Mouse (Mus musculus) hindbrain, embryonic 12.5 days (tissue): ENCODE results near the gene Slc5a5. TPM values are rescaled to one million over a fixed set of nuclear protein-coding genes. Genes with fewer than 3 reads are reported as not detected.

Experiments used
- ATAC-seq: fragments of 200-750 bp; cut with Nextera tagmentation; 2 replicates; pipeline ENCODE4 v1.8.0; 2017; ENCODE audit warnings: moderate TSS enrichment; ENCODE audit not compliant: low FRiP score
- H3K27ac ChIP-seq: fragments of 300-500 bp; sonication (generic); 2 replicates; pipeline ENCODE4 v1.5.1; 2016; ENCODE audit warnings: mild to moderate bottlenecking
- H3K27me3 ChIP-seq: fragments of 300-500 bp; sonication (generic); 2 replicates; pipeline ENCODE4 v1.6.1; 2016; ENCODE audit warnings: mild to moderate bottlenecking
- H3K36me3 ChIP-seq: fragments of 300-500 bp; sonication (generic); 2 replicates; pipeline ENCODE4 v1.6.1; 2016; ENCODE audit warnings: mild to moderate bottlenecking
- H3K4me1 ChIP-seq: fragments of 300-500 bp; sonication (generic); 2 replicates; pipeline ENCODE4 v1.6.1; 2016
- H3K4me2 ChIP-seq: fragments of 300-500 bp; sonication (generic); replicated peaks from 2 replicates; pipeline ENCODE4 v1.6.1; 2016; ENCODE audit warnings: mild to moderate bottlenecking
- H3K4me3 ChIP-seq: fragments of 300-500 bp; sonication (generic); 2 replicates; pipeline ENCODE4 v1.5.1; 2016; ENCODE audit warnings: mild to moderate bottlenecking
- H3K9ac ChIP-seq: fragments of 300-500 bp; sonication (generic); 2 replicates; pipeline ENCODE4 v1.6.1; 2016; ENCODE audit warnings: mild to moderate bottlenecking, moderate library complexity
- H3K9me3 ChIP-seq: fragments of 300-500 bp; sonication (generic); replicated peaks from 2 replicates; pipeline ENCODE4 v1.6.1; 2016; ENCODE audit warnings: mild to moderate bottlenecking
- WGBS: fragments of 180-500 bp; shearing (Covaris S2); methylation state at CpG from one replicate; pipeline ENCODE4 v1.1.7; 2016; 5-methylcytosine and 5-hydroxymethylcytosine counted together
- polyA plus RNA-seq: library from polyadenylated mRNA; unstranded; fragments of >200 nt; fragmentation: Nextera tagmentation; extraction: Ambion mirVana; gene quantifications from 2 replicates; pipeline ENCODE4 v1.2.1, GENCODE M21; 2016

Slc5a5 gene
- polyA plus RNA-seq, 1 experiment from 2014 or later: 0.25 TPM

DNA sequence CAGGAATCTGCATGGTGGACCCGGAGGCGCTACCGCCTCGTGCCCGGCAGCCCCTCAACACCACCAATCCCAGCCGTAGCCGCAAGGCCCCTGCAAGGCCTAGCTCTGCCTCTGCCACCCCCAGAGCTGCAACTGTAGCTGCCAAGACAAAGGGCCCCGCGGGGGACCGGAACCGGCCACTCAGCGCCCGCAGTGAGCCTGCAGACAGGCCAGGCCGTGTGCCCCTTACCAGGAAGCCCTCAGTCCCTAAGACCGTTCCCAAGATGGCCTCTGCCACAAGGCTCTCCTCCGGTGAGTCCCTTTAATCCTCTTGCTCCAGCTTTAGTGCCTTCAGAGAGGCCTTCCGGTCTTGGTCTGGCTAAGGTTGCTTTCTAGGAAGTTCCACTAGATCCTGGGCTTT lies 22.1 kb upstream of the Slc5a5 start:
- H3K4me2 ChIP-seq: no peak overlapping the region
- H3K27ac ChIP-seq: no peak overlapping the region
- no peaks in the 10 kb centered on the region for H3K4me1 ChIP-seq
- no peaks in the 10 kb centered on the region for H3K27me3 ChIP-seq
- no peaks in the 10 kb centered on the region for H3K9me3 ChIP-seq
- no peak overlapping the region for H3K4me3 ChIP-seq
- WGBS: 85% methylated on average over 17 of the region's 17 CpGs
- no peak overlapping the region for H3K9ac ChIP-seq
- ATAC-seq: no peak
- peaks cover 88% of the 10 kb centered on the region for H3K36me3 ChIP-seq

DNA sequence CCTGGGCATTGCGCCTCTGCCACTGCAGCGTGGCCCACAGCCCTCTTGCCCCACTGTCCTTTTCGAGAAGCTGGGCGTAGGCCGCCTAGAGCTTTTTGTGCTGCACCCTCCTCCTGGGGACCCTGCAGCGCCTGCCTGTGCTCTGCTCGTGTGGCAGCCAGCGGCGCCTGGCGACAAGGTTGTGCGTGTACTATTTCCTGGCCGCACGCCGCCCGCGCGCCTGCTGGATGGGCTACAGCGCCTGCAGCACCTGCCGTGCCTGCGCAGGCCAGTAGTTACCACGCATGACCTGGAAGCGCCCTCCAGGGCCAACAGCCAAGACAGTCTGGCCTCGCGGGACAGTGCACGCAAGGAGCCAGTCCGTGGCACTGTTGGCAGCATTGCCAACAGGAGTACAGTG lies 21.0 kb upstream of the Slc5a5 start:
- Histone ChIP-seq H3K4me2 (no peak overlapping the region), H3K27me3 (no peaks in the 10 kb centered on the region), H3K9me3 (no peaks in the 10 kb centered on the region), H3K27ac (no peak overlapping the region), H3K9ac (no peak overlapping the region), H3K4me3 (no peak overlapping the region), H3K4me1 (no peaks in the 10 kb centered on the region), H3K36me3 (peaks cover 82% of the 10 kb centered on the region)
- 93% methylated on average over 26 of the region's 26 CpGs for WGBS
- no peak for ATAC-seq

DNA sequence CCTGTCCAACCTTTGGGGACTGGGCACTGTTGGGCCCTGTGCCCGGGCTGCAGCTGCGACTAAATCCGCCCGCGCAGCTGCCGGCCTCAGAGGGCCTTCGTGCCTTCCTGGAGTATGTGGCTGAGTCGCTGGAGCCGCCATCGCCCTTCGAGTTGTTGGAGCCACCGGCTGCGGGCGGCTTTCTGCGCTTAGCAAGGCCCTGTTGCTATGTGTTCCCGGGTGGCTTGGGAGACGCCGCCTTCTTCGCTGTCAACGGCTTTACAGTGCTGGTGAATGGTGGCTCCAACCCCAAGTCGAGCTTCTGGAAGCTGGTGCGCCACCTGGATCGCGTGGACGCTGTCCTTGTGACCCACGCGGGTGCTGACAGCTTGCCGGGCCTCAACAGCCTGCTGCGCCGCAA lies 20.4 kb upstream of the Slc5a5 start:
- peaks cover 78% of the 10 kb centered on the region for H3K36me3 ChIP-seq
- no peak overlapping the region for H3K4me3 ChIP-seq
- H3K9ac ChIP-seq: no peak overlapping the region
- H3K4me2 ChIP-seq: no peak overlapping the region
- no peaks in the 10 kb centered on the region for H3K27me3 ChIP-seq
- H3K27ac ChIP-seq: no peak overlapping the region
- H3K4me1 ChIP-seq: no peaks in the 10 kb centered on the region
- 93% methylated on average over 30 of the region's 30 CpGs for WGBS
- 0 out of 2 replicates have a peak, but pooled peaks have one; percentile 18 for ATAC-seq
- H3K9me3 ChIP-seq: no peaks in the 10 kb centered on the region

- Histone ChIP-seq H3K27me3 (no peaks in the 10 kb centered on the region), H3K4me3 (no peak overlapping the region), H3K27ac (no peak overlapping the region), H3K4me1 (peaks cover 8% of the 10 kb centered on the region), H3K9me3 (no peaks in the 10 kb centered on the region), H3K9ac (no peak overlapping the region), H3K36me3 (peaks cover 64% of the 10 kb centered on the region), H3K4me2 (no peak overlapping the region)
- ATAC-seq: no peak
- WGBS: 83% methylated on average over 5 of the region's 5 CpGs
These were observed 19.0 kb upstream of the Slc5a5 start for GRCm38 (mm10) chr8:70911596-70911995.

- Histone ChIP-seq H3K27ac (no peak overlapping the region), H3K4me2 (no peak overlapping the region), H3K4me3 (no peak overlapping the region), H3K9me3 (no peaks in the 10 kb centered on the region), H3K9ac (no peak overlapping the region), H3K27me3 (peaks cover 19% of the 10 kb centered on the region), H3K4me1 (peaks cover 16% of the 10 kb centered on the region), H3K36me3 (peaks cover 23% of the 10 kb centered on the region)
- ATAC-seq: no peak
- WGBS: 90% methylated on average over 2 of the region's 2 CpGs
These were observed 15.0 kb upstream of the Slc5a5 start for GRCm38 (mm10) chr8:70907518-70907917.

DNA sequence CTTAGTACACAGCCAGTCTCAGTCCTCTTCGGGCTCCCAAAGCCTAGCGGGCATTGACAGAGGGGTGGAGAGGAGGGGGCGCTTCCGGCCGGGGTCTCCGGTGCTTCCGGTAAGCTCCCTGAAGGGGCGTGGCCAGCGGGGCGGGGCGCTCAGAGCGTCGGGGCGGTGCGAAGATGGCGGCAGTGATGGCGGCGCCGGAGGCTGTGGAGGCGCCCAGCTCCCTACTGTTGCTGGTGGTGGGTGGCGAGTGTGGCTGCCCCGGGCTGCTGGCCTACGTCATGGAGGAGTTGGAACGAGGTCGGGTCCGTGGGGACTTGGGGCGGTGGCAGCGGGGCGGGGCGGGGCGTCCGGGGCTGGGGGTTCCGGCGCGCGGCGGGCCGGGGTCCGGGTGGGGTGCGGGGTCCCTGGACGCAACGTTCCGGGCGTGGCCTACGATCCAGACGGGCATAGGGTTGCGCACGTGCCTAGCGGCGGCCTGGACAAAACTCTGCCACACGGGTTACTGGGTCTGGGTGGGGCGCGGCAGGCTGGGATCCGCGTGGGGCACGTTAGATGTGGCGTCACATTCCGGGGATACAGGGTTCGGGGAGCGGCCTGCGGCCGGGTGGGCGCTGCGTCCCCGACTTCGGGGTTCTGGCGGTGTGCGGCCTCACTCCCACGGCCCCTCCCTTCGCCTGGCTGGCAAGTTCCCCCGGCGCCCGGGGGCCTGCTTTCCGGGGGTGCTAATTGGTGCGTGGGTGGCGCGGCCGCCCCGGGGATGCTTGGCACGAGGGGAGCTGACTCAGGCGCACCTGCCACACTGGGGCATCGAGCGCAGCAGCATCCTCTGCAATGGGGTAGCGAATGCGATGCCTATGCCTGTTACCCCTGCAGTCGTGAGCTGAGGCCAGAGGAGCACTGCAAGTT lies 13.5 kb upstream of the Slc5a5 start, which contains the start of gene Map1s:
Gene Map1s (plus strand): TSS at position 102 of the 906 bp plus-strand sequence.
- Histone ChIP-seq H3K27ac (peak within 1 kb of the TSS; percentile 87), H3K36me3 (peaks cover 9% of the 10 kb centered on the region; the same call in 1 of the 2 replicates), H3K9ac (peak within 1 kb of the TSS; percentile 92), H3K4me3 (peak within 1 kb of the TSS; percentile 74), H3K9me3 (no peaks in the 10 kb centered on the region), H3K27me3 (peaks cover 27% of the 10 kb centered on the region), H3K4me1 (peaks cover 16% of the 10 kb centered on the region), H3K4me2 (peak within 1 kb of the TSS; percentile 94)
- peak; percentile 95 for ATAC-seq
- WGBS: under 1% methylated on average over 70 of the region's 86 CpGs

DNA sequence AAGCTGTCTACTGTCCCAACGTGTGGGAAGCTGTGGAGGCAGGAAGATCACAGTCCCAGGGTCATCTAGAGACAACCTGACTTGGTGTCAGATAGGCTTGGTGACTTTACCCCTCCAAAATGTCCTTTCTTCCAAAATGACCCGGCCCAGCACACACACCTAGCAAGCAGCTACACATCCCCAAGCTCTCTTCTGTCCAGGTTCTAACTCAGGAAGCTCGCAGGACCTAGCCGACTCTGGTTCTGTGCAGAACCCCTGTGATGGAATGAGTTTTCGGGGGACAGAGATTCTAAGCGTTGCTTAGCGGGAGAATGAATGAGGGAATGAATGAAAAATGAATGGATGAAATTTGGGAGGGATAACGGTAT lies 12.9 kb upstream of the Slc5a5 start:
- Histone ChIP-seq H3K4me3 (peak overlapping the region; percentile 74), H3K9me3 (no peaks in the 10 kb centered on the region), H3K4me1 (peaks cover 16% of the 10 kb centered on the region), H3K27ac (peak overlapping the region; percentile 87; the same call in 1 of the 2 replicates), H3K4me2 (peak overlapping the region; percentile 94), H3K27me3 (peaks cover 27% of the 10 kb centered on the region), H3K36me3 (0 out of 2 replicates have a peak, but pooled peaks cover 4% of the 10 kb centered on the region), H3K9ac (peak overlapping the region; percentile 92)
- ATAC-seq: peak; percentile 53
- WGBS: 20% methylated on average over 8 of the region's 8 CpGs

DNA sequence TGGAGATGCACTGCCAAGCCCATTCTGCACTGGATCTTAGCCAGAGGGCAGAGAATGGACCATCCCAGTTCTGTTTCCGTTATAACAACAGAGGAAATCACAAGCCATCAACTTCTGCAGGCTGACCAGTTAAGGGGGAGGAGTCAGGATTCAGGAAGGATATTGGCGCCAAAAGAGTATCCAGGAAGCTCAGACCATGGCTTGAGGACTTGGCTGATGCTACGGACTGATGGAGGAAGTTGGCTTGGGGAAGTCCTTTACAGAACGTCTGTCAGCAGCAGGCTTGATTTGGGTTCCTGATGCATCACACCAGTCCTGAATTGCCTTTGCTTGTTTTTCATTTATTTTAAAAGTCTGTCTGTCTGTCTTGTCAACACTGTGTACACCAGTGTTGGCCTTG lies 12.0 kb upstream of the Slc5a5 start:
- no peak overlapping the region for H3K27ac ChIP-seq
- H3K9me3 ChIP-seq: no peaks in the 10 kb centered on the region
- ATAC-seq: no peak
- H3K36me3 ChIP-seq: 0 out of 2 replicates have a peak, but pooled peaks cover 4% of the 10 kb centered on the region
- H3K4me2 ChIP-seq: no peak overlapping the region
- H3K4me1 ChIP-seq: peaks cover 16% of the 10 kb centered on the region
- peaks cover 27% of the 10 kb centered on the region for H3K27me3 ChIP-seq
- no peak overlapping the region for H3K4me3 ChIP-seq
- WGBS: 70% methylated on average over 4 of the region's 4 CpGs
- no peak overlapping the region for H3K9ac ChIP-seq

GRCm38 (mm10) chr8:70903582-70903981 lies 11.0 kb upstream of the Slc5a5 start:
- H3K27me3 ChIP-seq: peaks cover 27% of the 10 kb centered on the region
- no peak overlapping the region for H3K4me2 ChIP-seq
- H3K27ac ChIP-seq: no peak overlapping the region
- peaks cover 18% of the 10 kb centered on the region for H3K4me1 ChIP-seq
- no peak overlapping the region for H3K4me3 ChIP-seq
- ATAC-seq: no peak
- H3K9me3 ChIP-seq: no peaks in the 10 kb centered on the region
- no peaks in the 10 kb centered on the region for H3K36me3 ChIP-seq
- H3K9ac ChIP-seq: no peak overlapping the region

DNA sequence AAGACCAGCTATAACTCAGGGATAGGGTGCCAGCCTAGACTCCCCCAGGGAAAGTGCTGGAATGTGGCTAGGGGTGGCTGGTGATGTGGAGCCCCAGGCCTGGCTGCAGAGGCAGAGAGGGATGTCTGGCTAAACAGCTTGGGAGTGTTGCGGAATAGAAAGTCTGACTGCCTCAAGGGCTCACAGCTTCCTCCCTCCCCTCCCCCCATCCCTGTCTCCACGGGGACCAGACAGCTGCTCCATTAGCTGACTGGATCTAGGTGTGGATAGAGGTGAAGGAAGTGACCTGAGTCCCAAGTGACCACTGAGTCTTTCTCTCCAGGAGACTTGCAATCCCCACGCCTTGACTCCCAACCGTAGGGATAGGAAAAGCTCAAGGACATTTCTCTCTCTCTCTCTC lies 10.6 kb upstream of the Slc5a5 start:
- Histone ChIP-seq H3K9me3 (no peaks in the 10 kb centered on the region), H3K27ac (no peak overlapping the region), H3K4me3 (no peak overlapping the region), H3K4me1 (peaks cover 22% of the 10 kb centered on the region), H3K36me3 (no peaks in the 10 kb centered on the region), H3K27me3 (peaks cover 27% of the 10 kb centered on the region), H3K9ac (peak overlapping the region; percentile 45; the same call in 1 of the 2 replicates), H3K4me2 (no peak overlapping the region)
- no peak for ATAC-seq
- WGBS: 59% methylated on average over 4 of the region's 4 CpGs

- peaks cover 27% of the 10 kb centered on the region for H3K27me3 ChIP-seq
- H3K4me1 ChIP-seq: peaks cover 19% of the 10 kb centered on the region
- no peak overlapping the region for H3K27ac ChIP-seq
- H3K36me3 ChIP-seq: no peaks in the 10 kb centered on the region
- 36% methylated on average over 5 of the region's 5 CpGs for WGBS
- no peak overlapping the region for H3K4me3 ChIP-seq
- H3K4me2 ChIP-seq: no peak overlapping the region
- H3K9me3 ChIP-seq: no peaks in the 10 kb centered on the region
- no peak overlapping the region for H3K9ac ChIP-seq
- ATAC-seq: no peak
These were observed 9.7 kb upstream of the Slc5a5 start for GRCm38 (mm10) chr8:70902211-70902610.

DNA sequence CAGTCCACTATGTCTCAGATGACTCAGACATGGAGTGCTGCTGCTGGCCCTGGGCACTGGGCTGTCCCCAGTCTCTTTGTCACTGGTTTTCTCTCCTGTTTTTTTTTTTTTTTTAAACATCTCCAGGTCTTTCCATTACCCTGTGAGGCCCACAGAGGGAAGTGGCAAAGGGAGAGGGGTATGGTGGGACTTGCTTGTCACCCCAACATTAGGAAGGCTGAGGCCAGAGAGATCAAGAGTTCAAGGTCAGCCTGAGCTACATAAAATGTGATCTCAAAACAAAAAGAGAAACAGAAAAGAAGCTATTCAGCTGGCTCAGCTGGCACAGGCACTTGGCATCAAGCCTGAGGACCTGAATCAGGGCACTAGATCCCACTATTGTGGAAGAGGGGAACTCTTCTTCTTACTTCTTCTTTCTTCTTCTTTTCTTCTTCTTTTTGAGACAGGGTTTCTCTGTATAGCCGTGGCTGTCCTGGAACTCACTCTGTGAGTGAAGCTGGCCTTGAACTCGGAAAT lies 8.4 kb upstream of the Slc5a5 start:
- 78% methylated on average over 2 of the region's 2 CpGs for WGBS
- peaks cover 19% of the 10 kb centered on the region for H3K4me1 ChIP-seq
- H3K9me3 ChIP-seq: no peaks in the 10 kb centered on the region
- ATAC-seq: no peak
- H3K4me2 ChIP-seq: no peak overlapping the region
- H3K27ac ChIP-seq: no peak overlapping the region
- H3K27me3 ChIP-seq: peaks cover 27% of the 10 kb centered on the region
- no peaks in the 10 kb centered on the region for H3K36me3 ChIP-seq
- H3K9ac ChIP-seq: no peak overlapping the region
- H3K4me3 ChIP-seq: no peak overlapping the region
